Mouse (Mus musculus): ENCODE results near the gene Ptpn12. TPM values are rescaled to one million over a fixed set of nuclear protein-coding genes. Genes with fewer than 3 reads are reported as not detected.

Ptpn12 gene
- polyA plus RNA-seq (2014; fragmentation: Nextera tagmentation; extraction: Ambion mirVana), result 24.8 and 26.1 TPM in 2 replicates

GRCm38 (mm10) chr5:21055820-21056531, at the start of gene Ptpn12:
Gene Ptpn12 (minus strand): TSS chr5:21055911.
- no peaks in the 10 kb centered on the region for H3K27me3 ChIP-seq (ENCODE audit: control insufficient read depth, insufficient read depth, low read length)
- no peaks in the 10 kb centered on the region for H3K9me3 ChIP-seq (ENCODE audit: control insufficient read depth, low read length)
- H3K4me1 ChIP-seq (replicated peaks; ENCODE audit: control insufficient read depth, insufficient read depth, low read length), result peaks cover 2% of the 10 kb centered on the region; the same call in 1 of the 2 replicates
- under 1% methylated on average over 54 of the region's 73 CpGs for WGBS
- H3K4me2 ChIP-seq (ENCODE audit: low read depth, low read length, severe bottlenecking), result peak within 1 kb of the TSS; percentile 52
- peak within 1 kb of the TSS; percentile 91 for H3K4me3 ChIP-seq (ENCODE audit: low read depth, low read length)
- H3K9ac ChIP-seq (ENCODE audit: low read length), result peak within 1 kb of the TSS; percentile 96
- peak within 1 kb of the TSS; percentile 94 for H3K27ac ChIP-seq (ENCODE audit: low read depth, low read length)
- DNase-seq (ENCODE audit: low spot score) (peak; percentile 98), ATAC-seq (replicated peaks; ENCODE audit: low FRiP score) (peak; percentile 95)
- H3K36me3 ChIP-seq (ENCODE audit: control insufficient read depth, insufficient read depth, low read length), result no peaks in the 10 kb centered on the region

- ATAC-seq (replicated peaks; ENCODE audit: low FRiP score) (no peak), DNase-seq (ENCODE audit: low spot score) (no peak)
- no peaks in the 10 kb centered on the region for H3K36me3 ChIP-seq (ENCODE audit: control insufficient read depth, insufficient read depth, low read length)
- no peak overlapping the region for H3K4me2 ChIP-seq (ENCODE audit: low read depth, low read length, severe bottlenecking)
- no peak overlapping the region for H3K4me3 ChIP-seq (ENCODE audit: low read depth, low read length)
- H3K4me1 ChIP-seq (replicated peaks; ENCODE audit: control insufficient read depth, insufficient read depth, low read length), result no peaks in the 10 kb centered on the region
- H3K9me3 ChIP-seq (ENCODE audit: control insufficient read depth, low read length), result no peaks in the 10 kb centered on the region
- no peak overlapping the region for H3K27ac ChIP-seq (ENCODE audit: low read depth, low read length)
- no peaks in the 10 kb centered on the region for H3K27me3 ChIP-seq (ENCODE audit: control insufficient read depth, insufficient read depth, low read length)
- 71% methylated on average over 6 of the region's 6 CpGs for WGBS
- H3K9ac ChIP-seq (ENCODE audit: low read length), result no peak overlapping the region
Measured at GRCm38 (mm10) chr5:21091179-21091578, 35.5 kb upstream of the Ptpn12 start.

GRCm38 (mm10) chr5:21057217-21057616, 1.5 kb upstream of the Ptpn12 start:
- no peaks in the 10 kb centered on the region for H3K36me3 ChIP-seq (ENCODE audit: control insufficient read depth, insufficient read depth, low read length)
- H3K27ac ChIP-seq (ENCODE audit: low read depth, low read length), result no peak overlapping the region
- WGBS, result 93% methylated on average over 2 of the region's 2 CpGs
- DNase-seq (ENCODE audit: low spot score), result no peak
- no peak overlapping the region for H3K4me2 ChIP-seq (ENCODE audit: low read depth, low read length, severe bottlenecking)
- no peak for ATAC-seq (replicated peaks; ENCODE audit: low FRiP score)
- H3K9me3 ChIP-seq (ENCODE audit: control insufficient read depth, low read length), result no peaks in the 10 kb centered on the region
- H3K27me3 ChIP-seq (ENCODE audit: control insufficient read depth, insufficient read depth, low read length), result no peaks in the 10 kb centered on the region
- no peak overlapping the region for H3K4me3 ChIP-seq (ENCODE audit: low read depth, low read length)
- H3K9ac ChIP-seq (ENCODE audit: low read length), result no peak overlapping the region
- H3K4me1 ChIP-seq (replicated peaks; ENCODE audit: control insufficient read depth, insufficient read depth, low read length), result peaks cover 2% of the 10 kb centered on the region; the same call in 1 of the 2 replicates

DNA sequence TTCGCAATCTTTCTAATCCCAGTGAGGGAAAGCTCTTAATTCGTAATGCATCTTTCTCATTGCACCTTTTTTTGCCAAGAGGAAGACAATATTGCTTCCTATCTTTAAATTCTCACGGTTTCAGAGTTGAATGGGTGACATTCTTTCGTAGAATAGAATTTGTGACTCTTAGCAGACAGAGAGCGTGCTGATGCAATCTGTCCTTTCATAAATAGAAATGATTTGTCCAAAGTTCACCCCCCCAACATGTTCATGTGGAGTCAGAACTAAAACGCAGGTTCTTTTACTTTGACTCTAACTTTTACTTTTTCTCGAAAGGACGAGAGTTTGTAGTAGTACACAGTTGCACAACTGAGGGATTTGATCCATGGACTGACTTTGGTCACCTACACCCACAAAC, 884 bp upstream of the Ptpn12 start:
- Histone ChIP-seq H3K27me3 (ENCODE audit: control insufficient read depth, insufficient read depth, low read length) (no peaks in the 10 kb centered on the region), H3K9ac (ENCODE audit: low read length) (peak overlapping the region; percentile 58), H3K27ac (ENCODE audit: low read depth, low read length) (peak overlapping the region; percentile 94), H3K4me1 (replicated peaks; ENCODE audit: control insufficient read depth, insufficient read depth, low read length) (peaks cover 2% of the 10 kb centered on the region; the same call in 1 of the 2 replicates), H3K4me3 (ENCODE audit: low read depth, low read length) (peak overlapping the region; percentile 91), H3K4me2 (ENCODE audit: low read depth, low read length, severe bottlenecking) (peak overlapping the region; percentile 50), H3K36me3 (ENCODE audit: control insufficient read depth, insufficient read depth, low read length) (no peaks in the 10 kb centered on the region), H3K9me3 (ENCODE audit: control insufficient read depth, low read length) (no peaks in the 10 kb centered on the region)
- no peak for DNase-seq (ENCODE audit: low spot score)
- no peak for ATAC-seq (replicated peaks; ENCODE audit: low FRiP score)
- 10% methylated on average over 8 of the region's 8 CpGs for WGBS

- Histone ChIP-seq H3K27ac (ENCODE audit: low read depth, low read length) (peak overlapping the region; percentile 94), H3K4me3 (ENCODE audit: low read depth, low read length) (peak overlapping the region; percentile 91), H3K27me3 (ENCODE audit: control insufficient read depth, insufficient read depth, low read length) (no peaks in the 10 kb centered on the region), H3K4me2 (ENCODE audit: low read depth, low read length, severe bottlenecking) (peak overlapping the region; percentile 52), H3K9ac (ENCODE audit: low read length) (peak overlapping the region; percentile 96), H3K9me3 (ENCODE audit: control insufficient read depth, low read length) (no peaks in the 10 kb centered on the region), H3K36me3 (ENCODE audit: control insufficient read depth, insufficient read depth, low read length) (no peaks in the 10 kb centered on the region), H3K4me1 (replicated peaks; ENCODE audit: control insufficient read depth, insufficient read depth, low read length) (peaks cover 2% of the 10 kb centered on the region; the same call in 1 of the 2 replicates)
- no peak for DNase-seq (ENCODE audit: low spot score)
- WGBS, result under 1% methylated on average over 44 of the region's 84 CpGs
- peak; percentile 71 for ATAC-seq (replicated peaks; ENCODE audit: low FRiP score)
Measured at GRCm38 (mm10) chr5:21055071-21055819, 466 bp downstream of the Ptpn12 start.

DNA sequence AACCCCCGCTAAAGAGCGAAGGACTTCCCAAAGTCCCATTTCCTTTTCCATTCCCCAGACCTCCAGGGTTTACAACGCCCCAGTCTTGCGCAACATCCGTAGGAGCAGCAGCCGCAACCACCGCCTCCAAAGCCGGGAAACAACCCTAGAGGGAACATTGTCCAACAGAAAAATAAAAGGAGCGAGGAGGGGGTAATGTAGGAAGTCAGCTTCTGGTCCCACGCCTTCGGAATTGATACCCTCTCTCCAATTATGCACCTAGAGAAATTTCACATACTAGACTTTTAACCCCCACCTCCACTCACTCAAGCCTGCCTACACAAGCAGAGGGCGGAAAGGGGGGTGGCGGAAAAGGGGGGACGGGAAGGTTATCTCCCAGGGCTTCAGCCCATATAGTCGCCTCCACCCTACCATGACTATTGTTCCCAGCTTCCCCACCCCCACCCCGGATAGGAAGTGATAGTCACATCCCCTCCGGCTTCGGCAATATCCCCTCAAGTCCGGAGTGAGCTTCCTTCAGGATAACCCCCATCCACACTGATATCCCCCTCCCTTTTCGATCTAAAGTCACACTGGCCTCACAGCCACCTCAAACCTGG, 1.1 kb downstream of the Ptpn12 start:
- no peaks in the 10 kb centered on the region for H3K27me3 ChIP-seq (ENCODE audit: control insufficient read depth, insufficient read depth, low read length)
- peak overlapping the region; percentile 91 for H3K4me3 ChIP-seq (ENCODE audit: low read depth, low read length)
- DNase-seq (ENCODE audit: low spot score), result peak; percentile 75
- H3K4me2 ChIP-seq (ENCODE audit: low read depth, low read length, severe bottlenecking), result peak overlapping the region; percentile 52
- no peaks in the 10 kb centered on the region for H3K36me3 ChIP-seq (ENCODE audit: control insufficient read depth, insufficient read depth, low read length)
- peak overlapping the region; percentile 94 for H3K27ac ChIP-seq (ENCODE audit: low read depth, low read length)
- WGBS, result under 1% methylated on average over 20 of the region's 20 CpGs
- H3K9me3 ChIP-seq (ENCODE audit: control insufficient read depth, low read length), result no peaks in the 10 kb centered on the region
- peak; percentile 11; the same call in 1 of the 2 replicates for ATAC-seq (replicated peaks; ENCODE audit: low FRiP score)
- peak overlapping the region; percentile 96 for H3K9ac ChIP-seq (ENCODE audit: low read length)
- H3K4me1 ChIP-seq (replicated peaks; ENCODE audit: control insufficient read depth, insufficient read depth, low read length), result peaks cover 2% of the 10 kb centered on the region; the same call in 1 of the 2 replicates

DNA sequence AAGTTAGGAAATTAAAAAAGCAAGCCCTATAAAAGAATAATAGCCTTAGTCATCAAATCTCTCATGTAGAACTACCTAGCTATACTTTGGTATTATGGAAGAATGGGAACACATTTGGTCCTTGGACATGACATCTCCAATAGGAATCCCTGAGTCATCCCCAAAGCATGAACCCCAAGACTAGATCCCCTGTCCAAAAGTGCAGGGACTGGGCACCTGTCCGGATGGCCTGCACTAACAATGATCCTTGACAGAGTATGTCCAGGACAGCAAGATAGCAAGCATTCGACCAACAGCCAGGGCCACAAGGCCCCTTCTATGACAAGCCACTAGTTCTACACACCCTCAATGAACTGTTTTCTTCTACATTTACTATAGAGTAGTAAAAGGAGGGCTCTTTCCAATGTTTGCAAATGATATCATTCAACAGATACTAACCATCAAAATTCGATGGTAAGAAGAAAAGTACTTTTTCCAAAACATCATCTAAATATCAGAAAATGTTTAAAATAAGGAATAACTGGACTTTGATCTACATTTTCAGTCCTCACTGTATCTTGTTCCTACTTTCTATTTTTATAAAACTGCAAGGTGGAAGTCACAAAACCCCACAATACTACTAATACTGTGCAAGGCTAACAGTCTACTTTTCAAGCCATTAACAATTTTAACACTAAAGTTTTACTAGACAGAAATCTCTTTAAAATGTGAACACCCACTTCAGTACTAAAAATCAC, 2.0 kb downstream of the Ptpn12 start:
- H3K27me3 ChIP-seq (ENCODE audit: control insufficient read depth, insufficient read depth, low read length), result no peaks in the 10 kb centered on the region
- H3K9ac ChIP-seq (ENCODE audit: low read length), result no peak overlapping the region; the same call in 1 of the 2 replicates

DNA sequence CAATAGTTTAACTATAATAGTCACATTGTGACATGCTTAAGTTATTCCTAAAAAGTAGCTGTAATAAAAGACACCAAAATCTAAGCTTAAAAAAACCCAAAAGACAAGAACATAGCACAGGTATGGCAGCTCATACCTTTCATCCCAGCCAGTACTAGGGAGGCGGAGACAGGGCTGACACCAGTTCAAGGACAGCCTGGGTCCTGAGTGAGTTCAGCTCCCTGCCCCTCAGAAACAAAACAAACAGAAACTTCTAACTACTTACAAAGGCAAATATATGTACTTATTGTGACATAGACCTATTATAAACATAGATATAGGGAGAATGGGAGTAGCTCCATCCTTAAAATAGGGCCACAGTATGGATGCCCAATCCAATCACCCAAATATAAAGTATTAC, 3.2 kb downstream of the Ptpn12 start:
- H3K4me1 ChIP-seq (replicated peaks; ENCODE audit: control insufficient read depth, insufficient read depth, low read length), result peaks cover 2% of the 10 kb centered on the region; the same call in 1 of the 2 replicates
- no peak for ATAC-seq (replicated peaks; ENCODE audit: low FRiP score)
- no peak overlapping the region for H3K4me3 ChIP-seq (ENCODE audit: low read depth, low read length)
- 96% methylated on average over 1 of the region's 1 CpGs for WGBS
- DNase-seq (ENCODE audit: low spot score), result no peak
- H3K27ac ChIP-seq (ENCODE audit: low read depth, low read length), result no peak overlapping the region
- no peaks in the 10 kb centered on the region; the same call in 1 of the 2 replicates for H3K9me3 ChIP-seq (ENCODE audit: control insufficient read depth, low read length)
- H3K4me2 ChIP-seq (ENCODE audit: low read depth, low read length, severe bottlenecking), result no peak overlapping the region
- no peak overlapping the region for H3K9ac ChIP-seq (ENCODE audit: low read length)
- no peaks in the 10 kb centered on the region for H3K27me3 ChIP-seq (ENCODE audit: control insufficient read depth, insufficient read depth, low read length)
- no peaks in the 10 kb centered on the region for H3K36me3 ChIP-seq (ENCODE audit: control insufficient read depth, insufficient read depth, low read length)

More for the DNA sequence above, 2.0 kb downstream of the Ptpn12 start:
- Histone ChIP-seq H3K4me3 (ENCODE audit: low read depth, low read length) (peak overlapping the region; percentile 91), H3K36me3 (ENCODE audit: control insufficient read depth, insufficient read depth, low read length) (no peaks in the 10 kb centered on the region), H3K4me2 (ENCODE audit: low read depth, low read length, severe bottlenecking) (peak overlapping the region; percentile 52), H3K9me3 (ENCODE audit: control insufficient read depth, low read length) (no peaks in the 10 kb centered on the region; the same call in 1 of the 2 replicates), H3K4me1 (replicated peaks; ENCODE audit: control insufficient read depth, insufficient read depth, low read length) (peaks cover 2% of the 10 kb centered on the region; the same call in 1 of the 2 replicates), H3K27ac (ENCODE audit: low read depth, low read length) (no peak overlapping the region)
- DNase-seq (ENCODE audit: low spot score) (no peak), ATAC-seq (replicated peaks; ENCODE audit: low FRiP score) (no peak)
- WGBS, result 71% methylated on average over 3 of the region's 3 CpGs

All from forebrain, embryonic 11.5 days (tissue).